Mouse (Mus musculus): Measurements from ENCODE around the gene Pi4k2b. TPM values are rescaled to one million over a fixed set of nuclear protein-coding genes. Genes with fewer than 3 reads are reported as not detected.
"Not testable (repeated sequence)": the region's sequence is repeated elsewhere in the genome, so short reads cannot be mapped to it uniquely, and the experiment has no call there.

Gene Pi4k2b
- total RNA-seq (2021): 10 to 100 TPM; 11.4 to 11.7 TPM
- long read RNA-seq, experiment 1, transcript Pi4k2b-201 (10 exons, 3,139 nt): major isoform, 9 of 11 reads
- long read RNA-seq, experiment 1, partial matches to known transcripts: 1 of 11 reads
- long read RNA-seq, experiment 1, other reads (novel, unspliced or antisense): 1 of 11 reads
- long read RNA-seq, experiment 2: 0 reads

DNA sequence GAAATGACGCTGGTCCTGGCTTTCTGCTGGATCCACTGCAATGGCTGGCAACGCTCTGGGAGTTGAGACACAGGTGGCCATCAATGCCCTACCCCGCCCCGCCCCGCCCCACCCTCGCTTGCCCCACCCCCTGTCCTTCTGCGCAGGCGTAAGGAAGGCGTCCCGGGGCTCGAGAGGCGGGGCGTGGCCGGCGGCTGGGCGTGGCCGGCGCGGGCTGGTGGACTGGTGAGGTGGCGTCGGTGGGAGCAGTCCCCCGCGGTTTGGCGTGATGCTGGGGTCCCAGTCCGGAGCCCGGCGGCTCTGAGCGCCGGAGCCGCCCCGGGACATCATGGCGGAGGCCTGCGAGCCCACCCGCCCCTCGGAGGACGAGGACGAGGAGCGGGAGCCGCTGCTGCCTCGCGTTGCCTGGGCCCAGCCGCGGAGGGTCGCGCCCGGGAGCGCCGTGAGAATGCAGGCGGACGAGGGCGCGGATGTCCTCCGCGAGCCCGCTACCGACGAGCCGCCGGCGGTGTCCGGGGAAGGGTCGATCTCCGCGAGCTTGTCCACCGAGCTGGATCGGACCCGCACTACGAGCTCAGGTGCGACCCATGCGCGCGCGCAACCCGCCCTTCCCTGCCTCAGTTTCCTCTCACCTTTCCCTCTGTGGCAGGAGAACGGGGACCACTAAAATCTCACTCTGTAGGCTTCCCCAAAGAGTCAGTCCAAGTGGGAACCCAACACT lies at the start of gene Pi4k2b:
Pi4k2b (plus strand) TSS at position 184 of the 721 bp plus-strand sequence.
- DNase-seq: peak; percentile 88 to 92

DNA sequence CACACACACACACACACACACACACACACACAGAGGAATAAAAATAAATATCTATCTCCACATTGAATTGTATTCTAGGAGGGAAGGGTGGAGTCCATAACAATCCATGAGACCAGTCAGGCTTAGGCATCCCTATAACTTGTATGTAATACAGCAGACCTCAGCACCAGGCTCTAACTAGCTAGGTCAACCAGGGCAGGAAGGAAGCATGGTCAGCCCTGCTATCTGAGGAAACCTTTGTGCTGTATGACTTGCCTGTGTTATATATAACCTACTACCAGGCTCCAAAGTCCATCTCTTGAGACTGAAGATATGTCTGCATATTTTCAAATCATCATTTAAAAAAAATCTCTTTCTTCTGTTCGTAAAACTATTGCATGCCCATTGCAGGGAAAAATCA lies 44.1 kb upstream of the Pi4k2b start:
- DNase-seq: no peak

DNA sequence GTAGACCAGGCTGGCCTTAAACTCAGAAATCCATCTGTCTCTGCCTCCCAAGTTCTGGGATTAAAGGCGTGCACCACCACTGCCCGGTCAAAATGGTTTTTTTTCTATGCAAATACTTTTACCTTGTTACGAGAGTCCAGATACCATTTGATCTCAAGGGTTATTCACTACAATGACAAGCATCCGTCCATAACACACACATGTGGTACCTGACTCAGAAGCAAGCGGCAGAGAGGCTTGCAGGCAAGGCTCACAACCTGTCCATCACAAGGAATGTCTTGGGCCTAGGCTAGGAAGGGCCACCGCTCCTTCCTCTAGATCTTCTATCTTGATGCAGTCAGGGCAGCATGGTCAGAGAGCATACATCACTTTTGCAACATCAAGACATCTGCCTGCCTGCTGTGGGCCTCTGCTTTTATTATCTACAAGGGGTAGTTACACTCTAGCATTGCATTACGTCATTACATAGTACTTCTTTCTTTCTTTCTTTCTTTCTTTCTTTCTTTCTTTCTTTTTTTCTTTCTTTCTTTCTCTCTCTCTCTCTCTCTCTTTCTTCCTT lies 43.4 kb upstream of the Pi4k2b start:
- DNase-seq: not testable (repeated sequence)

DNA sequence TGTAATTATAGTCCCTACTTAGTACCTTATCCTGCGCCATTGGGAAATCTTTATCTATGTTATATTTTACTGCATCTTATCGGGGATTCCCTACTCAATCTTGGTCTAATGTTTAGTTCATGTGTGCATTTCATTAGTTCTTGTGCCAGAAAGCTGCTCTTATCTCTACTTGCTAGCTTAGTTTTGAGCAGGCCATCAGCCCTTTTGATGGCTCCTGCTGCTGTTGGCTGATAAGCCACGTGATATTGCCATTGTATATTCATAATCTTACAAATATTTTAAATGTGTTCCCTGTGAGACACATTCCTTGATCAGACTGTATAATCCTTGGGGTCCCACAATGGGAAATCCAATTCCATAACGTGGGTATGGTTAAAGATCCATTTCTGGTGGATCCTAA lies 36.8 kb upstream of the Pi4k2b start:
- DNase-seq: no peak

DNA sequence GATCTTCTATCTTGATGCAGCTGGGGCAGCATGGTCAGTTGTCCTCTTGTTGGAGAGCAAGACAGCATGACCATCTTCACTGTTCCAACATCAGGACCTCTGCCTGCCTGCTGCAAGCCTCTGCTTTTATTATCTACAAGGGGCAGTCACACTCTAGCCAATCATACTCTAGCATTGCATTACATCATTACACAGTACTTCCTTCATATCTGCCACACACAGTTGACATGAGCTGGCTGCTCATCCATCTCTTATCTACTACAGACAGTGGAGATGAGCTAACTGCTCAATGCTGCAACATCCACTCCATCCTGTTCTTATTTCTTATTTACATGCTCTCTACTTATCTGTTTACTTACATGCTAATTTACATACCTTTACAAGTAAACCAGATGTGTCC lies 28.7 kb upstream of the Pi4k2b start:
- DNase-seq: no peak

DNA sequence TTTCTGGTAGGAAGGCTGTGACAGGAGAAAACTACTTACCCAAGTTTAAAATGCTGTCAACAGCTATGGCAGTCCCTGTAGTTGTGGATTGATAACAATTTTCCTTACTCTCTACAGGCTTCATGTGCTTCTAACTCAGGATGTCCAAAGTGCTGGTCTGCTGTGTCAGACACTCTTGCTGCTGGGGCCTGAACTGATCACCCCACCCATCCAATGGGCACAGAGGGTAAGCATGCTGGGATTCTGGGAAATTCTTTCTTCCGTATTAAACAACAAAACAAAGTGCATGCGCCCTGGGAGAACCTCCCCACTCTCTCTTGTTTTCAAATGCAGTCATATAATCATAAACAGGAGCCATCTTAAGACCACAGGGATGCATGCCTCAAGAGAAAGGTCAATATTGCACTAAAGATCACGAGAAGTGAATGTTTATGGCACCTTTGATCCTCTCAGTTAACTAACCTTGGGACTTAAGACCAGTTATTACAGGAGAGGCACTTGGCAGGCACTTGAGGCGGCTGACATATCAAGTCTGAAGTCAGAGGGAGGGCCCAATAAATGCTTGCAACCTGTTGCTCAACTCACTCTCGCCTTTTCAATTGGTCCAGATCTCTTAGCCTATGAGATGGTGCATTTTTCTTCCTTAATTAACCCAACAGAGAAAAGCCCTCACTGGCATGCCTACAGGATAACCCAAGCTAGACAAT lies 24.5 kb upstream of the Pi4k2b start:
- no peak for DNase-seq

DNA sequence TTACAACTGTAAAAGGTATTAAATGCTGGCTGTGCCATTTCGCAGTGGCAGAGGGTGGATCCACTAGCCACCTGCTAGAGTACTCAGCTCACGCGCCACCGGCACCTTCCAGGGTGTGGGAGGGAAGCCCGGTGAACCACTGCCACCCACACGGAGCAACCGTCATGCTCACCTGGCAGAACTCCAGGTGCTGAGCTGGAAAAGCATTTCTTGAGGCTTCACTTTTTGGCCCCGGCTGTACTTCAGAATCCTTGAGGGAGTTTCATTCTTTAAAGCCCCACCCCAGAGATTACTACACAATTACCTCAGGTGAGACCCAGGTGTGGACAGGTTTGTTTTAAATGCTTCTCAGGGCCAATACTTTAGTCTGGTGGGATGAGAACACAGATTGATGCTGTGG lies 20.4 kb upstream of the Pi4k2b start:
- no peak for DNase-seq

DNA sequence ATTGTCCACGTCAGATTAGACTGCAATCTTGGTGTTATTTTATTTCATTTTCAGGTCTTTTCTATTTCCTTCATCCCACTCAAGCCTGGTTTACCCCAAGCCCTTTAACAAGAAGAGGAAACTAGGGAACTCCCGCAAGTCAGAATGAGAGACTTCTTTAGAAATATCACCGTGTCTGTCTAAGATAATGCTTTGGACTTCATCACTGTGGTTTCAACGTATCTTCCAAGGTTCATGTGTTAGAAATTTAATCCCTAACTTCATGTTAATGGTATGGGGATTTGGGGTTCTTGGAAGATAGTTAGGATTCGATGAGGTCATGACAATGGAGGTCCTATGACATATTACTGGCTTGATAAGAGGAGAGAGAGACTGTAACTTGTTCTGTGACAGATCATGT lies 13.6 kb upstream of the Pi4k2b start:
- no peak for DNase-seq

DNA sequence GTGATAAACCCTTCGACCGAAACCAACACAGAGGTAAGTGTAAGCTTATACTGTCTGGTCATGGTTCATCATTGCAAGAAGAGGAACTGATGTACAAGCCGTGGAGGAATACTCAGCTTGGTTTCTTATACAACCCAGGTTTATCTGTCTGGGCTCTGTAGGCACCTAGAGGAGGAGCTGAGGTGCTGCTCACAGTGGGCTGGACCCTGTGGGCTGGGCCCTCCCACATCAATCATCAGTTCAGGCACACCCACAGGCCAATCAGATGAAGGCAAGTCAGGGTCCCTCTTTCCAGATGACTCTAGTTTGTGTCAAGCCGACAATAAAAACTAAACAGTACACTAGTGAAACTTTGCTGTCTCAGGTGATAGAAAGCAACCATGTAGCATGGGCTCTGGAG lies 8.6 kb upstream of the Pi4k2b start:
- no peak for DNase-seq

DNA sequence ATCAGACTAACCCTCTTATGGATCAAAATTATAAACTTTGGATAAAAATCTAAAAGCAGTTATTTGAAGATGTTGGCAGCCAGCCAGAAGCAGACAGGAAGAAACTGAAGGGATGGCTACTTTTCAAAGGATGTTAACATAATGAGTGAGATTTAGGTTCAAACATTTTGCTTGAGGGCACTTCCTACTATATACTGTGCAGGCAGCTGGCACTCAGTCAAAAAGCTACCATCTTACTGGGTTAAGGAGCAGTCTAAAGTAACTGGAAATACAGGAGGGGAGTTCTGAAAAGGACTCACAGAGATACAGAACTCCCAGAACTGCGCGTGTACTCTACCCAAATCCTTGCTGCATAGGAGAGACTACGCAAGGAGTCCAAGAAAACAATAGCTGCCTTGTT lies 5.3 kb upstream of the Pi4k2b start:
- DNase-seq: no peak

DNA sequence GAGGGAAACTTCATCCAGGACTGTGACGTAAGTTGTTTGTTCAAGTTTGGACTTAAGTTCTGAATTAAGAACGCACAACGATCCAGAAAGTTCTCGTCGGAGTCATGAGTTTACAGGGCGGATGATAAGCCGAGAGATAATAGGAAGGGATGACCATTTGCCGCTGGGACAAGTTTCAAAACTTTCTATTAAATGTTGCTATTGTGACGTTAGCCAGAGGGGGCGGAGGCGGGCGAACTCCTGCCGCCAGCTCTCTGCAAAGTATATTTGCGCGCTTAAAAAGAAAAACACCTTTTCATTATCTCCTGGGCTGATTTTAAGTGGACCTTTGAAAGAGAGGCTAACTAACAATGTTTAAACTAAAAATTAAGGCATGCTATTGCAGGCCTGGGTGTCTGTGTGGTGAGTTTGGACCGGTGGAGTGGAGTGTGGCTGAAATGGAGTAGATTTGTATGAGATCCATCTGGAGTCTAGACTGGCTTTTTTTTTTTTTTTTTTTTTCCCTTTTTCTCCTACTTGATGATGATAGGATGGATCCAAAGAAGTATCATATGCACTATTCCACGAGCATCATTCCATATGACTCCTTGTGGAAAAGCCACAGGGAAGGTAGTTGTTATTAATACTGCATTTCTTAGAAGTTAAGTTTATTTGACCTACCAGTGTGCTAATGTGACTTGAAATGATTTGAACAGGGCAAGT lies 889 bp downstream of the Pi4k2b start:
- peak; percentile 53 to 72 for DNase-seq

DNA sequence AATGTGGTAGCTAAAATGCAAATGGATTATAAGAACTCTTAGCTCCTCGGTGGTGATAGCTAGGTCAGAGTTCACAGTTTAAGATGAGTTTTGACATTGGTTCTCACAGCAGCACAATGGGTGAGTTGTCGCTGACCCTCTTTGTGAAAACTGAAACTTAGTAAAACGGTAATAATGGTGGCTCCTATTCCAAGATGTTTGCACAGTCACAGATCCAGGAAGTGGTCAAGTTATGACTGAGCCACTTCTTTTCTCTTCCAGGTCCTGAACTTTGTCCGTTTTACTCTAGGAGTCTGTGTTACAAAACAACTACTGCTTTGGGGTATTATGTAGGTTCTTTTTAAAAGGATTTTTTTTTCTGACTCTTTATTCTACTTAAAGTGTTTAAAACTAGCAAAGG lies 1.9 kb downstream of the Pi4k2b start:
- no peak for DNase-seq

DNA sequence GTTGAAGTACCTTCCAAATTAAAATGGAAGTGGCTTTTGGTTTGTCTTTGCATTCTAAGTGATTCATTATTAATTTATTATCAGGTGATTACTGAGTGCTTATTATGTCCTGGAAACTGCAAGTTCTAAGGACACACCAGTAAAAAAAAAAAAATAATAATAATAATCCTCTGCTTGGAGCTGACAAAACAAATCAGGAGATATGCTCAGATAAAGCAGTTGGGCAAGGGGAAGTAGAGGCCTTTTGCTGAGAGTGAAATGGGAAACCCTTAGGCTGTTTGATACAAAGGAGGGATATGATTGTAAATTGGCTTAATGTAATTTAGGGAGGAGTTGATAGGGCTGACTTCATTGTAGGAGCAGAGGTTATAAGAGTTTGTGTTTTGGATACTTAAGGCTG lies 5.5 kb downstream of the Pi4k2b start:
- DNase-seq: no peak

DNA sequence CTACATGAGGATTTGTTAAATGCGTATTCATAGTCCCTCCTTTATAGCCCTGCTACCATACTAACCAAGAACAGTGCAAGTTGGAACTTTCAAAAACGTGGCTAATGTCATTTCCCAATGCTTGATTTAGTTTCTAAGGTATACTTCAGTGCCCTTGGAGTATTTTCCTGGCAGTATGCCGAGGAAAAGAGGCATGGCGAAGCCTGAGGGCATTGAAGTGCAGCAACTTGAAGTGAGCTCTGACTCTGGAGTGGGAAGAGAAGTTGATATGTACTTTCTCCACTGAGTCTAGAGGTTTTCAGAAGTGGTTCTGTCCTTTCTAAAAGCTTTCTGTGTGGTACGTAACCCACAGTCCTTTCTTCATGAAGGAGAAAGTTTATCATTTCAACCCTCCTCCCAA lies 7.4 kb downstream of the Pi4k2b start:
- DNase-seq: peak in 1 of 2 experiments; percentile 4

DNA sequence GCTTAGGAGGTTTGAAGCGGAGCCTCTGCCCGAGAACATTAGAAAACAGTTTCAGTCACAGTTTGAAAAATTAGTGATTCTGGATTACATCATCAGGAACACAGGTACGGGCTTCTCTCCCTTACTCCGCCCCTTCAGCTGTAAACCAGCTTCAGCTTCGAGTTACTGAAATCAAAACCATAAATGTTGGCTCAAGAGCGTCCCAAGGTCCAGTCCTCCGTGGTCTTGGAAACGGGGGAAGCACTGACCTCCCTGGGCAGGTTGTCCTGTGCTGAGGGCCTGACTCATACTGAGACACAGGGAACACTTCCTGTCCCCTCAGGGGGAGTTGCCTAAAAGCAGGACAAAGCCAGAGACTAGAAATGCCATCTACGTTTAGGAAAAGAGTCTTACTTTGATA lies 11.8 kb downstream of the Pi4k2b start:
- no peak for DNase-seq

DNA sequence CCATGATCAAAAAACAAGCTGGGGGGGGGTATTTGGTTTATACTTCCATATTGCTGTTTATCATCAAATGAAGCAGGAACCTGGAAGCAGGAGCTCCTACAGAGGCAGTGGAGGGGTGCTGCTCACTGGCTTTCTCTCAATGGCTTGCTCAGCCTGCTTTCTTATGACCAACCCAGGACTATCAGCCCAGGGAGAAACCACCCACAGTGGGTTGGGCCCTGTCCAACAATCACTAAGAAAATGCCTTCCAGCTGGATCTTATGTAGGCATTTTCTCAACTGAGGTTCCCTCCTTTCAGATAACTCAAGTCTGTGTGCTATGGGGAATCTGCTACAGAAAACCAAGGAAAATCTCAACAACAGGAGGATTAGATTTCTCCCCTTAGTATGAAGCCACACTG lies 12.8 kb downstream of the Pi4k2b start:
- no peak for DNase-seq

DNA sequence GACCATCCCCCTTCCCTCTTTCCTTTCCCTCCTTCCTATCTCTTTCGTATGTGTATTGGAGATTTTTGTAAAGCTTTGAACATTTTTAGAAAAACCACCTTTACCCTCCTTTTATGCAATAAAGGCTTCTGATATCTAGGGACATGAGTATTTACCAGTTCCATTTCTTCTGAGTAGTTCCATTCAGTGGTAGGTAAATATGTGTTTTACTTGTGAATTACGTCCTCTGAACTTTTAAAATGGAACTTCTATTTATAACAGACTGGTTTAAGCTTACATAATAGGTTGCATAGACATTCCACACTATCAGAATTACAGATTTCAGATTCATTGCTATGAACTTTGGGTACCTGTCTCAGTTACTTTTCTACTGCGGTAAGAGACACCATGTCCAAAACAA lies 14.0 kb downstream of the Pi4k2b start:
- DNase-seq: no peak

DNA sequence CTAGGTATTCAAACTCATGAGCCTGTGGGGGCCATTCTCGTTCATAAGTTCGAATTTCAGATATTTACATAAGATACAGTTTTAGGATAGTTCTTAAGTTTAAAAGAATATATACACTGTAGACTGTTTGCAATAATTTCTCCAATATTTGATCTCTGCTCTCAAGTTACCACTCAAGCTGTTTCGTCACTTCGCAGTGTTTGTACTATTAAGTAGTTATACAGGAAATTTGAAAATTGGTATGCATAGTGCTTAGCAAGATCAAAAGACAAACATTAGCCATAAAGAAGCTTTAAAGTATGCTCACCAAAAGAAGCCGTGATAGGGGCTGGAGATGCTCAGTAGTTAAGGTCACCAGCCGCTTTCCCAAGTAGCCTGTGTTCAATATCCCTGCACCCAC lies 14.6 kb downstream of the Pi4k2b start:
- DNase-seq: no peak

DNA sequence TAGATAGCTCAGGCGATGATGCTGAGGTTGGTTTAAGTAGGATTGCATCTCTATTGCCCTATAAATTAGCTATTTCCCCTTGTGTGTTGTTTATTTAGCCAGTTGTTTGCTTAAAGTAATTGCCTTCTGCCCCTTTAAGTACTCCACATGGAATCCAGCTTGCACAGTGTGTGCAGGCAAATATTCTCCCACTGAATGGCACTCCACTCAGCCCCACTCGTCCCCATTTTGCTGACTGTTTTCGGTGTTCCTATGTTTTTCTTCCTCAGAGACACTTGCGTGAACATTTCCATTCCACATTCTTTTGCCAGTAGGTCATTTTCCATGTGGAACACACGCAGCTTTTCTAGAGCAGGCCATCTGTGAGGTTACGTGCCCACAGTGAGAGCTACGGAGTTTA lies 21.2 kb downstream of the Pi4k2b start:
- no peak for DNase-seq

DNA sequence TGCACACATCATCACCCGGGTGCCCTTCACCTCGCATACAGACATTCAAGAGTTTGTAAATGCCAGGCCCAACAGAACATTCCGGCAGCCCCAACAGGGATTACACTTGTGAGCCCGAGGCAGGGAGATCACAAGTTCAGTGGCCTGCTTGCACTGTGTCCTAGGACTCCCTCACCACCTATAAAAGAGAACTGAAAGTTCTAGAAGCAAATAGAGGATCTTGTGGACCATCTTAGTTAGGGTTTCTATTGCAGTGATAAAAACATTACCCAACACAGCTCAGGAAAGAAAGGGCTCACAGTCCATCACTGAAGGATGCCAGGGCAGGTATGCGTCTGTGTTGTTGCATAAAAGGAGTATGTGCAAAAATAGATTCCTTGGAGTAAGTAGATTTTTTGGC lies 32.9 kb downstream of the Pi4k2b start:
- no peak for DNase-seq

DNA sequence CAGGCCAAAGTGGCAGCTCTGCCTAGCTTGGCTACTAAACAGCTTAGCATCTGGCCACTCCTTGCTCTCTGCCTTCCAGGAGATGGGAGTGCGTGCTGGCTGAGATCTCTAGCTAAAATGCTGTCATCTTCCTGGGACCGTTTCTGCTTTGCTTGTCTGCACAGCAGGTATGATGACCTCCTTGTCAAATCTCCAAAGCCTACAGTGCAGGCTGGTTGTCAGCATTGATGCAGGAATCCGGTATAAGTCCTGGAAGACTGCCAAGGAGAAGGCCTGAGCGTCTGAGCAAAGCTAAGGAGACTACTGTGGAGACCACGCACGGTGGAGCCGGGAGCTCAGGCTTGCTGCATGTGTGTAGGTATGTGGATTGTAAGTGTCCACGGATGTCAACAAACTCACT lies 33.9 kb downstream of the Pi4k2b start, which contains the start of gene Zcchc4:
Zcchc4 (plus strand) TSS at position 173 of the 400 bp plus-strand sequence.
- DNase-seq: no peak
